Mouse (Mus musculus) embryo, embryonic 9.5 days (tissue): ENCODE data around the gene Tmprss11e.

Experiments
- DNase-seq: peaks from one replicate; pipeline ENCODE4 v3.0.0-alpha.2; 2017; ENCODE audit errors: extremely low spot score

Gene Tmprss11e

DNA sequence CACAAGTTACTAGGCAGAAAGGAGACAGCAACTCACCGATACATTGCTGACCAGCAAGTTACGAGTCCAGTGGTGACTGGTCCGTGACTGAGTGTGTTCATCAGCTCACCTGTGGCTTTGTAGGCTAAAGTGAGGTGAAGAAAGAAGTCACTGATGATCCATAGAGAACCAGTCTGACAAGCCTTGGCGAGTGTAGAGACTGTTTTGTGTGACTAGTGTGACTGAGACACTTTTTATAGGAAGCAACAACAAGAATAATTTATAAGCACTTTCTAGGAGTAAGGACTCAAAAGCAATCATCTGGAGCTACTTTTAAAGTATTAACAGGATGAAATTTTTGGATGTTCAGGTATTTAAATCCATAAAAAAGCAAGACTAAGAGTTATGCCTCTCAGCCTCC lies at the start of gene Tmprss11e:
Gene Tmprss11e (minus strand): TSS at position 101 of the 400 bp plus-strand sequence.
- no peak for DNase-seq

DNA sequence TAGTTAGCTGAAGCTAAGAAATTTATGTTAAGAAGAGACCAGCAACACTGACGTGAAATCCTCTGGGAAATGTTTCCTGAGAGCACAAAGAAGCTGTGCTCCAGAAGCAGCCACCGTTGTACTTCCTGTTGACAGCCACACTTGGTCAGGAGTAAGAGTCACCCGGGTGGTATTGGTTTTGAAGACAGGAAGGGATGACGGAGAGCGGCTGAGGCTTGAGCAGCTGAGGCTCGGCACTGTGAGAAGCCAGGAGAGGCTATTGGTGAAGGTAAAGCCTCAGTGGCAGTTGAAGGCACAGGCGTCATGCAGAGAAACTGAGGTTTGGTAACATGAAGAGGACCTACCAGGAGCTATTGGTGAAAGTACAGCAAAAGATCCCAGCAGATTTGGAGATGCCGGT lies 47.2 kb upstream of the Tmprss11e start:
- no peak for DNase-seq

DNA sequence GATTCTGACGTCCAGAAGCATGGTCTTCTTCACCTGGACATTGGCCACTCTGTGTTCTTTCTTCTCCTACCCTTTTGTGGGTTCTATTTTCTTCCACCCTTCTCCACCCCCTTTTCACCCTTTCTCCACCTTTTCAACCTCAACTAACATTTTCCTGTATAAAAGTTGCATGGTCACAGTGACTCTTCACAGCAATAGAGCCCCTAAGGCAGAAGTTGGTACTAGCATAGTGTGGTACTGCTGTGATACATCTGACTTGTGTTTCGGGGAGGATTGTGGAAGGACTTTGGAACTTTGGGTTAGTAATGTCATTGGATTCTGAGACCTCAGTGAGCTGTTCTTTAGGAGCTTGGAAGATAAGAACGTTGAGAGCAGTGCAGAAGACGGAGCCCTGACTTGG lies 46.6 kb upstream of the Tmprss11e start:
- DNase-seq = no peak

DNA sequence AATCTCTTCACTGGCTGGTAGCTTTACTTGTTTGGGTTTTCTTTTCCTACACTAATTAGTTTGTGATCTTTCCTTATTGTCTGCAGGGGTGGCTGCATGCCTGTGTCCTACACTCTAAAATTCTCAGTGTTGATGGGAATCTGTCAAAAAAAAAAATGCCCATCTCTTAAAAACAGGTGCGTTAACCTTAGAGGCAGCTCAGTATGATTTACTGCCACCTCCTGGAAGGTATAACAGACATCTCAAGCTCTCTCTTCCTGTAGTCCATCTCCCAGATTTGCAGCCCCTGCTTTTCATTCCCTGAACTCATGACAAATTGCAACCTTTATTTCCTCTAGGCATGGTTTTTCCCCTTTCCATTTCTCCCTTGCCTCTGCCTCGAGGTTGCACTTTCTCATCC lies 44.3 kb upstream of the Tmprss11e start:
- DNase-seq = no peak

DNA sequence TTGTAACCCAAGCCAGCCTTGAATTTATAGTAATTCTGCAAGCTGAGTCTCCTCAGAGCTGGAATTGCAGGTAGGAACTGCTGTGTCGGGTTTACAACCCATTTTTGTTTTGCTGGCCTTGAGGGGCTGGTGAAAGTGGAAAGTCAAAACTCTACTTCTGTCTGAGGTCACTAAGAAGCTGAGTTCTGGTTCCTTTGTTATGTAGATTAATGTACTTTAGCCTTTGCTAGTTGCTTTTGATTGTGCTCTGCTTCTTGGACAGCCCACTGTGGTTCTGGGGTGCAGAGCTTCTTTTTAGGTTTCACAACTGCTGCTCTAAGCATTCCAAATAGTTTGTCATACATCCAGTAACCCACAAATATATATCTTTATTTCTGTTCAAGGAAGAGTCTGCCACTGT lies 41.2 kb upstream of the Tmprss11e start:
- no peak for DNase-seq

DNA sequence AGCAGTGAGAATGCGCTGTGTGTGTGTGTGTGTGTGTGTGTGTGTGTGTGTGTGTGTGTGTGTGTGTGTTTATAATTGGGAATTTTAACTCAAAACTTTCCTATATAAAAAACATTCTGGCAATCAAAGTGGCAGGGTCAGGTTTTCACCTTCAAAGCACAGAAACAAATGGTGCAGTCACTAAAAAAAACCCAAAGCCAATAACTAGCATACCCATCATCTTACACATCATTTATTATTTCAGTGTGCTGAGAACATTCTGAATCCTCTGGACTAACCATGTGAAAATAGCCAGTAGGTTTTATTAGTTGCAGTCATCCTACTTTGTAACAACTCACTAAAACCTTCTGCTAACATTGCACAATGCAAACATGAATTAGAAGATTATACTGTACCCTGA lies 38.6 kb upstream of the Tmprss11e start:
- no peak for DNase-seq

DNA sequence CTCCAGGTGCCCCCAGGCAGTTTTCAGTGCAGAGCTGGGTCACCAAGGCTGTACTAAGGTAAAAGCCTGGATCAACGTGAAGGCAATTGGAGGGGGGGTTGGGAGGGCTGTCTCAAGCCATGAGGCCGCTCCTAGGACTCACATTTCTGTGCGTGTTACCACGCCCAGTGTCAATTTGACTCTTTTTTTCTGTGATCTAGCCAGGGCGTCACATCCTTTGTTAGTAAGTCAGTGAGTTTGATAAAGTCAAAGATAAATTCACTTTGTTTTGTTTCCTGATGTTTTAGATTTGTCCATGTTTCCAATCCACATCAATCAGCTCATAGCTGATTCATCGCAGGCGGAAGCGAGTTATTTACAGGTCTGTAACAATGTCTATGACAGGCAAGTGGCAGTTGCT lies 37.4 kb upstream of the Tmprss11e start:
- no peak for DNase-seq

DNA sequence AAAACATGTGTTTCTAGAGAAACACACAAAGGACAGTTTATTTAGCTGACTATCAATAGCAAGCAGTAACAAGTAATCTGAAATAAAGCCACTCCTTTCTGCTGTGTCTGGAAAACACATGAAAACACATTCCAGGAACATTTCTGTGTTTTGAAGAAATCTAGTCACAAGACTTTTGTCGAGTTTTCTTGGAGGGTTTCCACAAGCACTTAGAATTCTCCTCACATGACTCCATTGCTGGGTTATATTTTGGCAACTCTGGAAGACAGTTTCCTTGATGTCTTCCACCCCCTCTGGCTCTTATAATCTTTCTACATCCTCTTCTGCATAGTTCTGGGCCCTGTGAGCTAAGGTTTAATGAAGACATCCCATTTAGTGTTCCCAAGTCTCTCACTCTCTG lies 32.9 kb upstream of the Tmprss11e start:
- no peak for DNase-seq

DNA sequence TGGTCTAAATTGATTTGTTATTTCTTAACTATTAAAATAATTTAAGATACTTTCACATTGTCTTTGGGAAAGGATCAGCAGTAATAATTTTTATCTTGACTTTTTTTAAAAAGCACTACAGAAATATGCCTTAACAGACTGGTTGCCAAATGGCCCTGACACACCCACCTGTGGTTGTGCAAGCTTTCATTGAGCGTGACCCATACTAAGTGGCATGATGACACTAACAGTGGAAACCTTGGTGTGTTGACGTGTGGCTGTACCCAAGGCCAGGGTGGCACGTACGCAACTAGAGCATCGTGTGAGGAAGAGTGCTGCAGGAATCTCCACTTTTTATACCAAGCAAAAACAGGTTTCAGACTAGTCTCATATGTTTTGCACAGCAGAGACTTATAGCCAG lies 31.3 kb upstream of the Tmprss11e start:
- no peak for DNase-seq

DNA sequence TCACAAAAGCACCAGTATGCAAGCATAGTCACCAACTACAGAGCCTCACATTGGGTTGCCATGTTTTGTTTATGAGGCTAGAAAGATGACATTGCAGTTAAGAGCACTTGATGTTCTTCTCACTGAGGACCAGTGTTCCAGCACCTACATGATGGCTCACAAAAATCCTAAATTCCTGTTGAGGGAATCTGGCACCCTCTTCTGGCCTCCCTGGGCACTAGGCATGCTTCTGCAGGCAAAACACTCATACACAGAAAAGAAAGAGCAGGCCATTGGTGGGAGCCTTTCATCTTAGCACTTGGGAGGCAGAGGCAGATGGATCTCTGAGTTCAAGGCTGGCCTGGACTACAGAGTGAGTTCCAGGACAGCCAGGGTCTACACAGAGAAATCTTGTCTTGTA lies 25.4 kb upstream of the Tmprss11e start:
- no peak for DNase-seq

DNA sequence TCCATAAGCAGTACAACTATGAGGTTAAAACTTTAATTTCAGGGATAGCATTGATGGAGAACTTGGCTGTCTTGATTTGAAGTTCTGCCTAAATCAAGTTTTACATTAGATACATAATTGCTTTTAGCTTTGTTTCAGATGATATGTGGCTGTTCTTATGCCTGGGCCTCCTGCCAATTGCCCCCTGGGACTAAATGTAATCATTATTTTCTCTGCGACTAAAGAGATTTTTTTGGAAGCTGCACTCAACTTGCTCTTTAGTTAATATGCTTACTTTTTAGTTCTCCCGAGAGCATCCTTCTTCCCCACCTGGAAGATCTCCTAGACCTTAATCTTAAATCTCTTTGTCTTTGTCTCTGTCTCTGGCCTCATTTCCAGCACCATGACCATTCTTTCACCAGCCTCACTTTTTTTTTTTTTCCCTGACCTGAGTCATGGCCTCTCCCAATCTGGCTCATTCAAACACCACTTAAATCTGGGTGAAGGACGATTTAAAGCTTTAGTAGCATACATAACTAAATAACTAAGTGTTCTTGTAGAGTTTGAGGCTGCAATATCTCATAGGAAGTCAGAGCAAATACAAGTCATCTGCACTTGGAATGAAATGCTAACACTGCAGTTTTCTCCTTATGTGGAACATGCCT lies 23.5 kb upstream of the Tmprss11e start:
- no peak for DNase-seq

DNA sequence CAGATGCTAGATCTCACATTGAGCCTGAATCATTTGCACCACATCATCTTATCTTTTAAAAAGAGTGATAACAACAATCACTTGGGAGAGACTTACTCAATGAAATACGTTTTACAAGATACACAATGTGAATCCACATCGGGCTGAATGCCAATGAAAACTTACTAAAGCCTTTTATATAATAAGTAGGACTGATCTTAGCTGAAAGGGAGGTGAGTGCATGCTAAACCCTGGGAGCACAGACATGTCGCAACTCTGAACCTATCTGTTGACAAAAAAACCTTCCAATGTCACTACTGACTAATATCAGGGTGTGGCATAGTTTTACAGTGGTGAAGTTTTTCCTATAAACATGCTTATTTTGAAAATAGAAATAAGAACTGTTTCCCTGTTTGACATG lies 2.8 kb downstream of the Tmprss11e start:
- no peak for DNase-seq

DNA sequence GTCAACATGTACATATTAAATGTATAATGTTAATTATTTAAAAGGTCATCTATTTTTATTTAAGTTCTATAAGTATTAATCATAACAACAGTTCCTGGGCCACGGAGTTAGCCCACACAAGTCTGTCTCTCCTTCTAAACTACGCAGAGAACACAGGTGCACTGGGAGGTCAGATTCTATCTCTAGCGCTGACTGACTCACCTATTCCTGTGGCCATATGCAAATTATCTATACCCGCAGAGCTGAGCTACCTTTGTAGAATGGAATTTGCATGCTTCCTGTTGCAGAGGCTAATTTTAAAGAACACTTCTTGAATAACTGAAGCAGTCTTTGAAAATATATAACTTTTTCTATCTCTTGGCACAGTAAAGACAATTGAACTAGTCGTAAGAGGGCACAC lies 4.5 kb downstream of the Tmprss11e start:
- no peak for DNase-seq

DNA sequence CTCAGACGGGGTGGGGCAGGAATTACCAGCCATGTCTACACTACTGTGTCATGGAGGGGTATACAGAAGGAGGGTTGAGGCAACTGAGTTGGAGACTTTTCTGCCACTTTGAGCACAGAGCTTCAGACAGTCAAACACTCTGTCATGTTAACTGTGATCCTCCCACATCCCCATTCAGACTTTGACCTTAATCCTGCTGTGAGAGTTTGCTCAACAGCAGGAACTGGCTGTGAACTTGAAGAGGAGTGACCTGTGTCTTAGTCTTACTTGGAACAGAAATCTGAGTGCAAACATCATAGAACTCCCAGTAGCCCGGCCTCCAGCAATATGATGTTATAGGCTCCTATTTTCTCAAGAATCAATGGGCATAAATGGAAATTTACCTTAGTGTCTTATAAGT lies 9.8 kb downstream of the Tmprss11e start:
- no peak for DNase-seq

DNA sequence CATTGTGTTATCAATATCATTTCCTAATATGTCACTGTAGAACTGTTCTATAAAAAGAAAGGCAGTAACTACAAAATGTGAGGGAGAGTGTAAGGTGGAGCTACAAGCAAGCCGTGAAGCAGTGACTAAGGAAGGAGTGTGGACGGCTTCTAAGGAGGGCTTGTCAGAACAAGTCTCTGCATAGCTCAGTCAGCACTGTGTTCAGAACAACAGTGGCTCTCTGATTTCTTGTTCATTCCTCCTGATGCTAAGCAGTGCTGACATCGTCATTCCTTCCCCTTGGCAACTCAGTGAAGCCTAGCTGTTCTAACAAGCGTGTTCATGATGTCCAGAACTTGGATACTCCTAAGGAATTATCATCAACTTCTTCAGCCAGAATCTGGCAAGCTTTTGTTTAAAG lies 15.0 kb downstream of the Tmprss11e start:
- DNase-seq = no peak

DNA sequence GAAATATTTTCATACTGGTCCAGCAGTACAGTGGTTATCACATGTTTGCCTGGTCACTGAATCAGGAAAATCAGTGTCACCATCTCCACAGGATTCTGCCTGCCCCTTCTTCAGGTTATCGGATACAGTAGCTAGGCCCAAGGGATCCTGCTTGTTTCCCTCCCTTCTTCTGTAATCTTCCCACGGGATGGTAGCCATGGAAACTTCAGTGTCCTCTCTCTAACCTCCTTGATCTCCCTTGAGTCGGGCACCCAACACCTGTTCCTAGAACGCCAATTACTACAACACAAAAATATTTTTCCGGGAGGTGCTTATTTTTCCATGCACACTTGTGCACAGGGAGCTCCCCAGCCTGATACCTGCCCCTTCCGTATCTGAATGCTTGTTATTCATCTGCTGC lies 17.0 kb downstream of the Tmprss11e start:
- no peak for DNase-seq

DNA sequence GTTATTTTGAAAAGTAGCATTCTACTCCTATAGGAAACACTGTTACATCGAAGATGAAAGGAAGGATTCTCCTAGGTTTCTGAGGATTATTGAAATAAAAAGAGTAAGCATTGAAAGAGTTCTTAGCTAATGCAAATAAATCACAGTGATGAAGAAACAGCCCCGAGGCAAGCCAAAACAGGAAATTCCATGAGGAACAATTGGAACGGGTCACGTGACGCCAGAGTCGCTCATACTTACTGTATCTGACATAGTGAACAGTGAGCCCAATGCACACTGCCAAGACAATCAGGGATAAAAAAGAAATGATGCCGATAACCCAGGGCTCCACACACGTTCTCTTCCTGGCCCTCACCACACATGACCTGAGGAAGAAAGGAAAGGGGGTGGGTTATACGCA lies 18.6 kb downstream of the Tmprss11e start:
- no peak for DNase-seq

DNA sequence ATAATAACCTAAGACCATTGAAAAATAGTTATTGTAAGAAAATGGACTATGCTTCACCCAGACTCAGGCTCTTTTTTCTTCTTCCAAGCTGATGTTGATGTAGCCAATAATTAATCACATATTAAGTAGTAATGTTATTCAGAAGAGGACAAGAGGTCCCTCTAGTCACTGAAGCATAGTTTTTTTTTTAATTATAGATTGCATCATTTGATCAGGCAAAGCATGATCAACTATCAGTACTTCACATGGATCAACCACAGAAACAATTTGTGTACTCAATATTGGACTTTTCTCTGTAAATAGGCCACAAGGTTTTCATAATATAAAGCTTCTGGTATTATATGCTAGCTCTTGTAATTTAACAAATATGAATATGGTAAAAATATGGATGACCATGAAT lies 20.6 kb downstream of the Tmprss11e start:
- no peak for DNase-seq

DNA sequence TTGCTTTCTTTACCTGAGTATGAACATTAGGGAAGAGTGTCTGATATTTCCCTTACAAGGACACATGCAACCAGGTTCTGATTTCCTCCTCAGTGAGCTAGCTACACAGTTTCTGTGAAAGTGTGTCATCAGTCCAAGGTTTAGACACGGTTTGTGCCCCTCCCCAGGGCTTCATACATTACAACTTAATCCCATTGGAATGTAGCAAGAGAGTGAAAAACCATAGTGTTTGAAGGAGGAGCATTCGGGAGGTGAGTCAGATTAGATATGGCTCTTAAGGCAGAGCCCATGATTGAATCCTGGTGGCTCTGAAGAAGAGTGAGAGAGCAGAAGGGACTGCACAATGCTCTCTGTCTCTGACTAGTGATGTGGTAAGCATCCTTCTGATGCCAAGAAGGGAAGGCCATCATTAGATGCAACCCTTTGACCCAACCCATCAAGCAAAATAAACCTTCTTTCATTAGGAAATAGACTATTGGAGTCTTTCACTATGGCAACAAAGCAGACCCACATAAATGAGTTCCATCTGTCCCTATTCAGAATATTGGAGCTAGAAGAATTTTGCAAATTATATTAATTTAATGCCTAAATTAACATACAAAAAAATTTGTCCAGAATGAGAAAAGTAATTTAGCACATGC lies 22.7 kb downstream of the Tmprss11e start:
- no peak for DNase-seq

DNA sequence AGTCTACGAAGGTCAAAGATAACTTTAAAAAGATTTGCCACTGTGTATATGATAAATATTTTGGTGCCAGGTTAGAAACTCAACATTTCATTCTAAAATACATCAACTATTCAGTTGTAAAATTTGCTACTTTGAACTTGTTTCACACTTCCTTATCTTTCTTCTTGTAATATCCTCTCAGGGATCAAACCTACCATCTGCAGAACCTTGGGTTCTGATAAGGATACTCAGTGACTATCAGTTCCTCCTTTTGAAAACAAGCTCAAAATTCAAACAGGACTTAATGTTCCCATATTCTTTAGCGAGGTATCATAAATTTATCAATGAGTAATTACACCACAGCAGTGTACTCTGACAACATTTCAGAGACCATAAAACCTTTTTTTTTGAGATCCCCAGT lies 30.6 kb downstream of the Tmprss11e start:
- no peak for DNase-seq

DNA sequence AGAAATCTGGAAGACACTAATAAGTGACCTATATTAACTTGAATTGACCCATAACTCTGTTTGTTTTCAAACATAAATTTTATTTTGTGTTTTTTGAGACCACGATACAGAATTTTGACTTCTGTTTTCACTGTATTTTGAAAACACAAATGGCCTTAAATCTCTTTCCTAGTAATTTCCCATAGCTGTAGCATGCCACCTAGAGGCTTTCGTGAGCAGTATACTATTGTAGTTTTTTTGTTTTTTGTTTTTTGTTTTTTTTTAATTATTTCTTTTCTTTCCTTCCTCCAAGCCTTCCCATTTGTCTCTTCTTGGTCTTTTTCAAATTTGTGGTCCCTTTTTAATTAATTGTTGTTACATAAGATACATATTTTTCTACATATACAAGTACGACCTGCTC lies 40.7 kb downstream of the Tmprss11e start:
- no peak for DNase-seq

DNA sequence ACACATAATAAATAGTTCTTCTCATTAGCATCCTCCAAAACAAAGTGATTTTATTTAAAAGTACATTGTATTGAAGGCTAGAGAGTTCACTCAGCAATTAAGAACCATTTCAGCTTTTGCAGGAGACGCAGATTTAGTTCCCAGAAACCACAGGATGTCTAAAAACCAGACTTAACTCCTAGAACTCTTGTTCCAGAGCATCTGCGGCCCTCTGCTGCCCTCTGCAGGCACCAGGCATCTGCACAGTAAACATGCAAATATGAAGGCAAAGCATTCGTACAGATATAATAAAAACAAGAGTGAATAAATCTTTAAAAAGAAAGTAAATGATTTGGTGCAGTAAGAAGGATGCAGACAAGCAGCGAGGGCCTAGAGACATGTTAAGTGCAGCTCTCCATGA lies 60.9 kb downstream of the Tmprss11e start:
- peak; percentile 29 for DNase-seq

DNA sequence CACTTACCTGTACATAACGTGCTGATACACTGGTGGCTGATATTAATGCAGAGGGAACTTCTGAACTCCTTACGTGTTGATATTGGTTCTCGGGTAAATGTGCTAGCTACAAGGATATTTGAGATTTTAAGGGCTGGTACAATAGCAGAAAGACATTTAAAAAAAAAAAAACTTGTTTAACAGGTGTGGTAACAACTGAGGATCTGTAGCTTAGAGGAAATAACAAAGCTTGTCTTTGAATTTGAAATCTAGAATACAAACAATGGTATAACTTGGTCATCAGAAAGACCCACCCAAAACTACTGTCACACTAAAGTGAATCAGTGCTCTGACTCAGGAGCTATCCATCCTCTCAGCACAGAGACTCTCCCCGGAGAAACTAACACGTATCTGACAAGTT lies 69.4 kb downstream of the Tmprss11e start, which contains the start of gene Tmprss11b:
Gene Tmprss11b (minus strand): TSS at position 101 of the 400 bp plus-strand sequence.
- no peak for DNase-seq
